Mouse (Mus musculus) regulatory T cell (primary cell): ENCODE results near the gene Lypla2.
"Not testable (repeated sequence)": the region's sequence is repeated elsewhere in the genome, so short reads cannot be mapped to it uniquely, and the experiment has no call there.

Experiments used
- in situ Hi-C: fragments of 300-600 bp; cut with MboI, MseI; formaldehyde crosslinking; loops from one replicate; pipeline ENCODE4 v1.15.1; 2025; ENCODE audit warnings: high pct_unique_total_duplicates

The Lypla2 gene

GRCm38 (mm10) chr4:135949475-135949874, 23.0 kb downstream of the Lypla2 start:
- in situ Hi-C loops = no loop called here

DNA sequence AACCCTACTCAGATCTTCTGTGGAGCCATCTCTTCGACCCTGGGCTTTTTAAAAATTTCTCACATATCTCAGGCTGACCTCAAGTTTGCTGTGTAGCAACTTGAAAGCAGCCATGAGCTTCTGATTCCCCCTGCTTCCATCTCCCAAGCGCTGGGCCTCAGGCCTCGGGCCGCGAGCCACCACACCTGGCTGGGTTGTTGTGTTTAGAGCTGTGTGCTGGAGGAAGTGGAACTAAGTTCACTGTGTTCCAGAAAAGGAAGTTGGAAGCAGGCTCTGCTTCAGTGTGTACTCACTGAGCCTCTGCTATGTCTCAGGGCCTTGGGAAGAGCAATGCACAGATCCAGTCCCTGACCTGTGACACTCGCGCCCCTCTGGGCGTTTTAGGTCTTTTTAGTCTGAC, 24.3 kb downstream of the Lypla2 start:
- in situ Hi-C loops = no loop called here

DNA sequence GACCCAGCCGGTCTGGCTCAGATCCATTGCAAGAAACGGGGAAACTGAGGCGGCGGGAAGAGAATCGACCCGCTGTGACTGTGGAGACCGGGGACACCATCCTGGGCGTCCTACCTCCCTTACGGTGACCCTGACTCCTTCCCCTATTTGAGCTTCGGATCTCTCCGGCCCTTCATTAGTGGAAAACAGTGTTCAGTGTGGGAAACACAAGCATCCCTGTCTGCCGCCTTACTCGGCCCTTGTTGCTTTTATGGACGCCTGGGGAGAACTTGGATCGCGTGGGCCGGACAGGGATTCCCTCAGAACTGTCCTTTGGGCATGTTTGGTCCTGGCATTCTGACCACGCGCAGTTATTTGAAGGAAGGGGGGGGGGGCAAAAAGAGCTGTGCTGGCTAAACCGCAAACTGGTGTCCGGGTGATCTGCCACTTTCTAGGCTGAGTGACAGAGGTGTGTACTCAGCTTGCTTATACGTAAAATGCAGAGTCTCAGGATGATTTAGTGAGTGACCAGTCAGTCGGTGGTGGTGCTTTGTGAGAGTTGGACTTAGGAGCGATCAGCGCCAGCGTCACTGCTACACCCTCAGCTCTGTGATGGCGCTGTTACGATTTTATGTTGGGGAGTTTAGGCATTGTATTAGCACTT, 25.6 kb downstream of the Lypla2 start:
- in situ Hi-C loops = no loop called here

- in situ Hi-C loops = no loop called here
Measured at GRCm38 (mm10) chr4:135946278-135946658, 26.2 kb downstream of the Lypla2 start, which contains the start of gene Hmgcl. Gene Hmgcl (plus strand): TSS chr4:135946448.

- in situ Hi-C loops = no loop called here
Measured at GRCm38 (mm10) chr4:135945706-135946105, 26.7 kb downstream of the Lypla2 start.

GRCm38 (mm10) chr4:135943389-135943788, 29.0 kb downstream of the Lypla2 start:
- in situ Hi-C loops = no loop called here

DNA sequence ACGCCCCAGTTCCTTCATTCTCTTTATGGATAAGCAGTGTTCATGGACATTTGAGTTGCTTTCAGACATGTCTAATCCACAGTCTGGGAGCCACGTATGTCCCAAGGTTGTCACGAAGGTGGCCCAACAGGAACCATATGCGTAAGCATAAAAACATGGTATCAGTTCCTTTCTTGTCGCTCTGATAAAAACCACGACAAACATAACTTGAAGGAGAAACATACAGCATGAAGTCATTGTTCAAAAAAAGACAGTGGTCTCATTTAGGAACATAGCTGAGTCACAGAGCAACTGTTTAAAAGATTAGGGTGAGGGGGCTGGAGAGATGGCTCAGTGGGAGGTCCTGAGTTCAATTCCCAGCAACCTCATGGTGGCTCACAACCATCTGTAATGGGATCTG, 30.2 kb downstream of the Lypla2 start:
- in situ Hi-C loops = no loop called here

DNA sequence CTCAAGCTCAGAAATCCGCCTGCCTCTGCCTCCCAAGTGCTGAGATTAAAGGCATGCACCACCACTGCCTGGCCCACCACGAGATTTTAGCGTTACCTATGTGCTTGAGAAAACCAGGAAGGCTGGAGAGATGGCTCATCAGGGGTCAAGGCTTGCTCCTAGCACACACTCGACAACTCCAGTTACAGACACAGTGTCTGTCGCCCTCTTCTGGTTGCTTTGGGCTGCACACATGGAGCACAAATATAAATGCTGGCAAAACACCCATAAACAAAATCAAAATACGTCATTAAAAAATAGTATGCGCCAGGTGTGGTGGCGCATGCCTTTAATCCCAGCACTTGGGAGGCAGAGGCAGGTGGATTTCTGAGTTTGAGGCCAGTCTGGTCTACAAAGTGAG, 31.4 kb downstream of the Lypla2 start:
- in situ Hi-C loops = not testable (repeated sequence)

- in situ Hi-C loops = loop anchor here (5.0 kb wide), 2 partner anchors 52 to 97 kb away; no protein-coding TSS in a partner anchor
Measured at GRCm38 (mm10) chr4:135938858-135939257, 33.6 kb downstream of the Lypla2 start.

GRCm38 (mm10) chr4:135935502-135935901, 36.9 kb downstream of the Lypla2 start:
- in situ Hi-C loops = loop anchor here (5.0 kb wide), 2 partner anchors 48 to 93 kb away; no protein-coding TSS in a partner anchor

GRCm38 (mm10) chr4:135934708-135935500, 37.5 kb downstream of the Lypla2 start:
- in situ Hi-C loops = loop anchor here (5.0 kb wide), 2 partner anchors 48 to 93 kb away; no protein-coding TSS in a partner anchor

DNA sequence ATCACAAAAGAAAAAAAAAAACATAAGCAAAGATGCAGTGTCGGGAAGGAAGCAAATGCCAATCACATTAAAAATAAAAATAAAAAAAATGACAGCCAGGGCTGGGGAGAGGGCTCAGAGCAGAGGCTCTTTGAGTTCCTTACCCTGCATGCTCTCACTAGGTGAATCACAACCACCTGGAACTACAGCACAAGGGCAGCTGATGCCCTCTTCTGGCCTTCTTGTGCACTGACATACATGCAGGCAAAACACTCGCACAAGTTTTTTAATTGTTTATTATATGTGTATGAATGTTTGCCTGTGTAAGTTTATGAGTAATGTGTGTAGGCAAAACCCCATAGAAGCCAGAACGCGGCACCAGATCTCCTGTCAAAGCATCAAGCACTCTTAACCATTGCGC, 40.6 kb downstream of the Lypla2 start:
- in situ Hi-C loops = no loop called here

GRCm38 (mm10) chr4:135930239-135930638, 42.2 kb downstream of the Lypla2 start:
- in situ Hi-C loops = no loop called here

GRCm38 (mm10) chr4:135929828-135930227, 42.6 kb downstream of the Lypla2 start:
- in situ Hi-C loops = loop anchor here (5.0 kb wide), 1 partner anchor 113 kb away; no protein-coding TSS in a partner anchor

DNA sequence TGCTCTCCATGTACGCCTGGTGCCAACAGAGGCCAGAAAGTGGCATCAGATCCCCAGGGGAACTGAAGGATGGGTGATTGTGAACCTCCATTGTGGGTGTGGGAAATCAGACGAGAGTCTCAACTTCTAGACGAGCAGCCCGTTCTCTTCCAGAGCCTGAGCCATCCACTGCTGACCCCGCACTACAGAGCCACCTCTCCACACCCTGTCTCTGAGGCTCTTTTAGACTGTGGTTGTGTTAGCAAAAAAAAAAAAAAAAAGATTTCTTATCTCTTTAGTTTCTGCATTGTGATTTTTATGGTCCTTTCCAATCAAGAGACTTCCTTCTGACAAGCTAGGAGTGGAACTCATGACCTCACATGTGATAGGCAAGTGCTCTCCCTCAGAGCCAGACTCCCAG, 43.0 kb downstream of the Lypla2 start:
- in situ Hi-C loops = loop anchor here (5.0 kb wide), 1 partner anchor 112 kb away; no protein-coding TSS in a partner anchor

- in situ Hi-C loops = loop anchor here (5.0 kb wide), 1 partner anchor 111 kb away; no protein-coding TSS in a partner anchor
Measured at GRCm38 (mm10) chr4:135928376-135928775, 44.0 kb downstream of the Lypla2 start.

DNA sequence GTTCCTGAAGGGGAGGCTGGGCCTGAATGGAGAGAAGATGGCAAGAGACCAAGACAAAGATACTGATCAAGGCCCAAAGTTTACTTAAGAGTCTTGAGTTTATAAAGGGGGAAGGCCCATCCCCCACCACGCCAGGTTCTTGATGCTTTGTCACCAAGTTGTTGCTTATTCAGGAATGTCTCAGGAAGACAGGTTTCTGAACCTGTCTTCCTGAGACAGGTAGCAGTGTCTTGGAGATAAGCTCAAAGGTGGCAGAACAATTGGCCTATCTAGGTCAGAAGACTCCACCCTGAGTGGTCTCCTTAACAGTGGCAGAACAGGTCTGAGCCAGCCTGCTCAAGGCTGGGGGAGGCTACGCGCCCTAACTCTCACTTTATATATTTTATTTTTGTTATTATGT, 45.6 kb downstream of the Lypla2 start:
- in situ Hi-C loops = loop anchor here (5.0 kb wide), 1 partner anchor 110 kb away; no protein-coding TSS in a partner anchor

- in situ Hi-C loops = loop anchor here (5.0 kb wide), 1 partner anchor 109 kb away; no protein-coding TSS in a partner anchor
Measured at GRCm38 (mm10) chr4:135926195-135926808, 46.1 kb downstream of the Lypla2 start.

DNA sequence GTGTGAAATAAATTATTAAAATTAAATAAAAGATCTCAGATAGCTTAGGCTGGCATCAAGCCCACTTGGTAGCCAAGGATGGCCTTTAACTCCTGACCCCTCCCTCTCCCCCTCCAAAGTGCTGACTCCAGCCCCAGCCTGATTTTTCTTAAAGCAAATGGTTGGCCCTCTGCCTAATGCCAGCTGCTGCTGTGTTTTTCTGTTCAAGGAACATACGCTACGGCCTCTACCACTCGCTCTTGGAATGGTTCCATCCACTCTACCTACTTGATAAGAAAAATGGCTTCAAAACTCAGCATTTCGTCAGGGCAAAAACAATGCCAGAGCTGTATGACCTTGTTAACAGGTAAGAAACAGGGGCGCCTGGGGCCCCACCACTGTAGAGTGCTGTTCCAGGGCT, 47.1 kb downstream of the Lypla2 start:
- in situ Hi-C loops = loop anchor here (5.0 kb wide), 1 partner anchor 108 kb away; no protein-coding TSS in a partner anchor

GRCm38 (mm10) chr4:135924418-135924817, 48.0 kb downstream of the Lypla2 start:
- in situ Hi-C loops = no loop called here

DNA sequence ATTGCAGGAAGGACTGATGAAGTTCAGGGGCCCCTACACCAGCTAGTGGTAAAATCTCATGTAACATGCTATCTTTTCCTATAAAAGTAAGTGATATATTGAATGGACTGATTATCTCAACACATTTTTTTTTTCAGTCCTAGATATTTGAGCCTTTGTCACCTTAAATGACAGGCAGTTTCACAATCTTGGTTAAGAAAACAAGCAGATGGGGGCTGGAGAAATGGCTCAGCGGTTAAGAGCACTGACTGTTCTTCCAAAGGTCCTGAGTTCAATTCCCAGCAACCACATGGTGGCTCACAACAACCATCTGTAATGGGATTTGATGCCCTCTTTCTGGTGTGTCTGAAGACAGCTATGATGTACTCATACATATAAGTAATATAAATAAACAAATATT, 50.2 kb downstream of the Lypla2 start:
- in situ Hi-C loops = no loop called here
